Mouse (Mus musculus) ovary, adult 10 weeks (tissue): Measurements from ENCODE around the gene Shc3. TPM values are rescaled to one million over a fixed set of nuclear protein-coding genes. Genes with fewer than 3 reads are reported as not detected.

Source experiments
- polyA plus RNA-seq: library from polyadenylated mRNA; stranded (reverse); fragments of 350-450 nt; fragmentation: Illumina TruSeq; extraction: RNeasy Lipid Tissue Mini Kit (QIAGEN cat#74804); gene quantifications from one replicate; pipeline ENCODE4 v1.2.3, GENCODE M21; 2014

The Shc3 gene
- 0.17 TPM for polyA plus RNA-seq

GRCm38 (mm10) chr13:51568911-51569684 lies at the start of gene Shc3:
Gene Shc3, minus strand, starts transcription at chr13:51569419.

DNA sequence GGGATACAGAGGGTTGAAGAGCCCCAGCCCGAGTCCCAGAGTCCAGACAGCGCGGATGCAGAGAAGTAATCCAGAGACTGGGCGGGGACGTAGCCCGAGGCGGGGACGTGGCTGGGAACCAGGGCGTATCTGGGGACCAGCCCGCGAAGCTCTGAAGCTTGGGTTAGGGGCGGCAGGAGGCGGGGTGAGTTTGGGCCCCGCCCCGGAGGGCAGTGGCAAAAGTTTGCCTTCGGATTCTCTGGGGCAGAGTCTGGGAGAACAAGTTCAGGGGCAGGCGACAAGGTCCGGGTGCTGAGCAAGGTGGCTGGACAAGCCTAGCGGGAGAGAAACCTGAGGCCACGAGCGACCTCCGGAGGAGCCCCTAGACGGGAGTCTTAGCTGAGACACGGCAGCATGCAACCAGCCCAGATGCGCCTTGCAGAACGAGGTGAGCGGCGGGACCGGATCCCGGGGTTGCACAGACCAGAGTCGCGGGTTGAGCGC lies 160.7 kb downstream of the Shc3 start, which contains the start of gene S1pr3:
Gene S1pr3 (plus strand): TSS at position 121 of the 483 bp plus-strand sequence.

Other genes starting within 250 kb of the Shc3 start
- gene S1pr3, start 160.8 kb downstream of the Shc3 start, polyA plus RNA-seq: 4.6 TPM
- gene Cks2, start 75.8 kb upstream of the Shc3 start, polyA plus RNA-seq: 193 TPM
- gene Secisbp2, start 82.3 kb upstream of the Shc3 start, polyA plus RNA-seq: 8.6 TPM
- gene Sema4d, start 224.3 kb upstream of the Shc3 start, polyA plus RNA-seq: 5.4 TPM